Mouse (Mus musculus) forebrain, embryonic 11.5 days (tissue): Measurements from ENCODE around the gene Slc30a2. TPM values are rescaled to one million over a fixed set of nuclear protein-coding genes. Genes with fewer than 3 reads are reported as not detected.

ENCODE experiments used
- ATAC-seq: fragments of 200-750 bp; cut with Nextera tagmentation; replicated peaks from 2 replicates; pipeline ENCODE4 v1.8.0; 2017; ENCODE audit warnings: moderate TSS enrichment; ENCODE audit not compliant: low FRiP score
- DNase-seq: peaks from one replicate; pipeline ENCODE4 v3.0.0-alpha.2; 2017; ENCODE audit warnings: low spot score
- H3K27ac ChIP-seq: fragments of 300-500 bp; sonication (generic); 2 replicates; pipeline ENCODE4 v1.5.1; 2014; ENCODE audit warnings: low read depth, low read length
- H3K27me3 ChIP-seq: fragments of 300-500 bp; sonication (generic); 2 replicates; pipeline ENCODE4 v1.6.1; 2014; ENCODE audit warnings: mild to moderate bottlenecking, low read length, mixed read lengths; ENCODE audit not compliant: control insufficient read depth, insufficient read depth
- H3K36me3 ChIP-seq: fragments of 300-500 bp; sonication (generic); 2 replicates; pipeline ENCODE4 v1.6.1; 2014; ENCODE audit warnings: mild to moderate bottlenecking, low read length, moderate library complexity, mixed read lengths; ENCODE audit not compliant: control insufficient read depth, insufficient read depth
- H3K4me1 ChIP-seq: fragments of 300-500 bp; sonication (generic); replicated peaks from 2 replicates; pipeline ENCODE4 v1.6.1; 2014; ENCODE audit warnings: low read length, mixed read lengths; ENCODE audit not compliant: control insufficient read depth, insufficient read depth
- H3K4me2 ChIP-seq: fragments of 300-500 bp; sonication (generic); 2 replicates; pipeline ENCODE4 v1.6.1; 2014; ENCODE audit warnings: low read depth, mild to moderate bottlenecking, low read length, moderate library complexity, mixed read lengths; ENCODE audit not compliant: severe bottlenecking
- H3K4me3 ChIP-seq: fragments of 300-500 bp; sonication (generic); 2 replicates; pipeline ENCODE4 v1.5.1; 2014; ENCODE audit warnings: low read depth, low read length
- H3K9ac ChIP-seq: fragments of 300-500 bp; sonication (generic); 2 replicates; pipeline ENCODE4 v1.6.1; 2014; ENCODE audit warnings: low read length
- H3K9me3 ChIP-seq: fragments of 300-500 bp; sonication (generic); 2 replicates; pipeline ENCODE4 v1.6.1; 2016; ENCODE audit warnings: low read length, mixed read lengths; ENCODE audit not compliant: control insufficient read depth
- WGBS: fragments of 180-500 bp; shearing (Covaris S2); extraction: QIAGEN DNeasy Blood & Tissue Kit; methylation state at CpG from one replicate; pipeline ENCODE4 v1.1.7; 2014; 5-methylcytosine and 5-hydroxymethylcytosine counted together
- polyA plus RNA-seq: library from polyadenylated mRNA; unstranded; fragments of >200 nt; fragmentation: Nextera tagmentation; extraction: Ambion mirVana; gene quantifications from 2 replicates; pipeline ENCODE4 v1.2.1, GENCODE M21; 2014

The Slc30a2 gene
- polyA plus RNA-seq, 1 experiment from 2014 or later, result not detected

- ATAC-seq, result no peak
- no peak overlapping the region for H3K4me2 ChIP-seq
- peaks cover 4% of the 10 kb centered on the region; the same call in 1 of the 2 replicates for H3K9me3 ChIP-seq
- no peaks in the 10 kb centered on the region for H3K4me1 ChIP-seq
- no peaks in the 10 kb centered on the region for H3K27me3 ChIP-seq
- H3K36me3 ChIP-seq, result no peaks in the 10 kb centered on the region
- H3K4me3 ChIP-seq, result no peak overlapping the region
- no peak overlapping the region for H3K9ac ChIP-seq
- no peak overlapping the region for H3K27ac ChIP-seq
- 78% methylated on average over 4 of the region's 4 CpGs for WGBS
- no peak for DNase-seq
Observed at GRCm38 (mm10) chr4:134314081-134314655, 28.8 kb upstream of the Slc30a2 start.

GRCm38 (mm10) chr4:134314876-134315275 lies 28.1 kb upstream of the Slc30a2 start, which contains the start of gene Trim63:
TSS of gene Trim63 (plus strand) at chr4:134315120.
- no peak for ATAC-seq
- 37% methylated on average over 11 of the region's 11 CpGs for WGBS
- no peak for DNase-seq
- Histone ChIP-seq H3K9ac (no peak within 1 kb of the TSS), H3K27me3 (no peaks in the 10 kb centered on the region), H3K9me3 (peaks cover 4% of the 10 kb centered on the region; the same call in 1 of the 2 replicates), H3K4me1 (no peaks in the 10 kb centered on the region), H3K4me3 (no peak within 1 kb of the TSS), H3K36me3 (no peaks in the 10 kb centered on the region), H3K4me2 (no peak within 1 kb of the TSS), H3K27ac (no peak within 1 kb of the TSS)

- DNase-seq (no peak), ATAC-seq (no peak)
- H3K36me3 ChIP-seq, result no peaks in the 10 kb centered on the region
- H3K27ac ChIP-seq, result no peak overlapping the region
- H3K27me3 ChIP-seq, result no peaks in the 10 kb centered on the region
- H3K4me3 ChIP-seq, result no peak overlapping the region
- H3K4me2 ChIP-seq, result no peak overlapping the region
- H3K9me3 ChIP-seq, result peaks cover 4% of the 10 kb centered on the region; the same call in 1 of the 2 replicates
- H3K9ac ChIP-seq, result no peak overlapping the region
- H3K4me1 ChIP-seq, result no peaks in the 10 kb centered on the region
- 77% methylated on average over 9 of the region's 9 CpGs for WGBS
Observed at GRCm38 (mm10) chr4:134315470-134315869, 27.5 kb upstream of the Slc30a2 start.

- no peak overlapping the region for H3K27ac ChIP-seq
- no peak overlapping the region for H3K9ac ChIP-seq
- 49% methylated on average over 16 of the region's 16 CpGs for WGBS
- H3K4me1 ChIP-seq, result no peaks in the 10 kb centered on the region
- no peaks in the 10 kb centered on the region for H3K27me3 ChIP-seq
- DNase-seq (no peak), ATAC-seq (no peak)
- no peak overlapping the region for H3K4me2 ChIP-seq
- H3K9me3 ChIP-seq, result peaks cover 4% of the 10 kb centered on the region; the same call in 1 of the 2 replicates
- H3K36me3 ChIP-seq, result no peaks in the 10 kb centered on the region
- H3K4me3 ChIP-seq, result no peak overlapping the region
Observed at GRCm38 (mm10) chr4:134316390-134316789, 26.6 kb upstream of the Slc30a2 start.

GRCm38 (mm10) chr4:134319074-134319473 lies 23.9 kb upstream of the Slc30a2 start:
- Histone ChIP-seq H3K9me3 (no peaks in the 10 kb centered on the region), H3K27ac (no peak overlapping the region), H3K27me3 (no peaks in the 10 kb centered on the region), H3K4me1 (no peaks in the 10 kb centered on the region), H3K4me2 (no peak overlapping the region), H3K9ac (no peak overlapping the region), H3K4me3 (no peak overlapping the region), H3K36me3 (no peaks in the 10 kb centered on the region)
- no peak for ATAC-seq
- 88% methylated on average over 5 of the region's 5 CpGs for WGBS
- no peak for DNase-seq

GRCm38 (mm10) chr4:134319674-134320073 lies 23.3 kb upstream of the Slc30a2 start:
- ATAC-seq (no peak), DNase-seq (no peak)
- H3K9me3 ChIP-seq, result no peaks in the 10 kb centered on the region
- no peak overlapping the region for H3K4me2 ChIP-seq
- no peaks in the 10 kb centered on the region for H3K27me3 ChIP-seq
- WGBS, result 74% methylated on average over 5 of the region's 5 CpGs
- H3K36me3 ChIP-seq, result no peaks in the 10 kb centered on the region
- H3K4me3 ChIP-seq, result no peak overlapping the region
- H3K27ac ChIP-seq, result no peak overlapping the region
- H3K9ac ChIP-seq, result no peak overlapping the region
- H3K4me1 ChIP-seq, result no peaks in the 10 kb centered on the region

- H3K4me2 ChIP-seq, result no peak overlapping the region
- no peaks in the 10 kb centered on the region for H3K4me1 ChIP-seq
- ATAC-seq (no peak), DNase-seq (no peak)
- H3K9ac ChIP-seq, result no peak overlapping the region
- H3K9me3 ChIP-seq, result no peaks in the 10 kb centered on the region
- H3K36me3 ChIP-seq, result no peaks in the 10 kb centered on the region
- H3K4me3 ChIP-seq, result no peak overlapping the region
- no peaks in the 10 kb centered on the region for H3K27me3 ChIP-seq
- no peak overlapping the region for H3K27ac ChIP-seq
- 60% methylated on average over 3 of the region's 3 CpGs for WGBS
Observed at GRCm38 (mm10) chr4:134321524-134321923, 21.5 kb upstream of the Slc30a2 start.

GRCm38 (mm10) chr4:134324655-134325054 lies 18.3 kb upstream of the Slc30a2 start:
- Histone ChIP-seq H3K9ac (no peak overlapping the region), H3K4me2 (no peak overlapping the region)
- 90% methylated on average over 5 of the region's 5 CpGs for WGBS

GRCm38 (mm10) chr4:134326859-134327530 lies 16.0 kb upstream of the Slc30a2 start:
- Histone ChIP-seq H3K9me3 (no peaks in the 10 kb centered on the region), H3K36me3 (no peaks in the 10 kb centered on the region), H3K27ac (no peak overlapping the region), H3K9ac (no peak overlapping the region), H3K4me2 (no peak overlapping the region), H3K4me1 (no peaks in the 10 kb centered on the region), H3K4me3 (no peak overlapping the region), H3K27me3 (no peaks in the 10 kb centered on the region)
- WGBS, result 64% methylated on average over 5 of the region's 5 CpGs
- no peak for DNase-seq
- ATAC-seq, result no peak

More at GRCm38 (mm10) chr4:134324655-134325054, 18.3 kb upstream of the Slc30a2 start:
- Histone ChIP-seq H3K9me3 (no peaks in the 10 kb centered on the region), H3K4me3 (no peak overlapping the region), H3K27me3 (no peaks in the 10 kb centered on the region), H3K36me3 (no peaks in the 10 kb centered on the region), H3K27ac (no peak overlapping the region), H3K4me1 (no peaks in the 10 kb centered on the region)
- DNase-seq (no peak), ATAC-seq (no peak)
